Mouse (Mus musculus) thymus, postnatal 4 days (tissue): ENCODE measurements at regions not wholly inside any gene's neighbourhood (a gene's known extent, or its start where the extent isn't known, plus 50 kb on each side); places are given as distances from the start of the nearest gene placed in this dataset.

Source experiments
- DNase-seq: peaks from one replicate; pipeline ENCODE4 v3.0.0; 2021

- no peak for DNase-seq
These were observed 227.2 kb downstream of the Wdr11 start for GRCm38 (mm10) chr7:129818833-129819232.

DNA sequence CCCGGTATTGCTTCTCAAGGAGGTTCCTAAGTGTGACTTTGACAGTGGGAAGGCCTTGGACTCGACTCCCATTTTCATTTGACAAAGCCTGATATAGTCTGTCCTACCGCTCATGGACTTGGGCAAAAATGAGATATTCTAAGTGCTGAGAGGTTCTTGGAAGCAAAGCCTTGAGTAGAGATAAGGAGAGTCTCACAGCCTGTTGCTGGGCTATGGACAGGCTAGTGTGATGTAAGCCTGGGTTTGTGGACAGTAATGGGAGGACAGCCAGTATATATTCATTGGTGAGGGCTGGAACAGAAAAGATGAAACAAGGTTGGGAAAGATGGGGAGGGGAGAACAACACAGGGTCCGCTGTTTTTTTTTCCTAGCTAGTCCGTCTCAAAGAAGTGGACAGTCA, 228.0 kb downstream of the Wdr11 start:
- DNase-seq, result no peak

- DNase-seq, result no peak
These were observed 237.3 kb downstream of the Wdr11 start for GRCm38 (mm10) chr7:129828970-129829369.

- DNase-seq, result no peak
These were observed 241.2 kb downstream of the Wdr11 start for GRCm38 (mm10) chr7:129832830-129833229.

GRCm38 (mm10) chr7:129842303-129843122, 250.8 kb downstream of the Wdr11 start:
- DNase-seq, result no peak

DNA sequence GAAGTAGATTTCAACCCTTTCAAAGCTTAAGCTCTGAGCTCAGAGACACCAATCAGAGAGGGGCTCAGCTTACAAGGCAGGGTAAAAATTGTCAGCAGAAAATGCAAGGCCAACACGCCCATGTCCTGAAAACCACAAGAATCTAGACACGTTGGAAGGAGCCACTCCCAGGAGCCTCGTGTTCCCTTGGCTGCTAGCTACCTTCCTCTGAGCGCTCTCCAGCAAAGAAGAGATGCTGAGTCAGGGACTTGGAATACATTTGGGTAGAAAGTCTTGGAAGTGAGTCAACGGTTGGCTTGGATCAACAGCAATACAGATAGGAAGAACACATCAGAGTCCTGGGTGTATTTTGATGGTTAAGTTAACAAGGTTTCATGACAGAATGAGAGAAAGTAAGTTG, 255.5 kb downstream of the Wdr11 start:
- DNase-seq, result no peak

GRCm38 (mm10) chr7:129853596-129853995, 261.9 kb downstream of the Wdr11 start:
- DNase-seq, result no peak

DNA sequence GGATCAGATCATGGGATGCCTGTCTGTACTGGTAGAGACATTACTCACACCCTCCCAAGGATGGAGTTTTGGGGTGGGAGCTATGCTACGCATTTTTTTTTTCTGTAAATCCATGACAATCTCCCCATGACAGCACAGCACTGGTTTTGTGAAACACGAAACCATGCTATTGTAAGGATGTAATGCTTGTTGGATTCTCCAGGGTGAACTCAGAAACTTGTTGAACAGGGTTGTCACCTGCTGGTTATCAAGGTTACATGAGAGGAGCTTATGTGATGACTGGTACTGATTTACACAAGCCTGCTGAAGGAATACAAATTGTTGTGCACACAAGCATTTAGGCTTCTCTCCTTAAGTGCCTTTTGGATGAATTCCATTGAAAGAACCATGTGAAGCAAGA, 263.3 kb downstream of the Wdr11 start:
- DNase-seq, result no peak

- no peak for DNase-seq
These were observed 271.3 kb downstream of the Wdr11 start for GRCm38 (mm10) chr7:129862966-129863365.

DNA sequence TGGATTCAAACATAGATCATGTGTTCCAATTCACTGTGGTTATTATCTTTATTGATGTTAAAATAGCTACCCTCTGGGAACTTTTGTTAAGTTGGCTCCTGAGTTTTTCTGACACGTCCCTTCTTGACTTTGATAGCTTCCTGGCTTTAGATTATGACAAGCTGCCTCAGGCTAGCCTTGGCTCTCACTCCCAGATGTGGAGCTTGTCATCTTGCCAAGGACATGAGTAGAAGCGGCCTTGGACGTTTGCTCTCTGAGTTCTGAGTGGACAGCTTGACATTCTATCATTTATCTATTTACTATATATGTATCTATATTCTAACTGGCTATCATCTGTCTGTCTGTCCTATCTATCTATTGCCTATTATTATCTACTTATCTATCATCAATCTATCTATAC, 273.9 kb downstream of the Wdr11 start:
- no peak for DNase-seq

- no peak for DNase-seq
These were observed 280.6 kb downstream of the Wdr11 start for GRCm38 (mm10) chr7:129872208-129872790.

- no peak for DNase-seq
These were observed 284.7 kb downstream of the Wdr11 start for GRCm38 (mm10) chr7:129876202-129876851.

DNA sequence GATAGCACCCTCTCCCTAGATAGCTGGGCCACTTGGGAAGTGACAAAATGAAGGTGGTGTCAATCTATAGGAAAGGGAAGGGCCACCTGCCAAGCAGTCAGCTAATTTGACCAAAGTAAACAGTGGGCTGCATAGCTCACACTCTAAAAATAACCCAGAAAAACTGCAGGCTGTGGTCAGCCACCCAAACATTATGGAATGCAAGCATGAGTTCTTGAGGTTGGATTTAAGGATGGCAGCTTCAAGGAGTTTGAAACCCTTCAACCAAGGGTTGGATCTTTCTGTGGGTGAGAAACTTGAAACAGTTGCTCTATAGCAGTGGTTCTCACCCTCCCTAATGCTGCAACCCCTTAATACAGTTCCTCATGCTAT, 285.2 kb downstream of the Wdr11 start:
- DNase-seq, result no peak

GRCm38 (mm10) chr7:129896291-129896690, 304.6 kb downstream of the Wdr11 start:
- DNase-seq, result no peak

GRCm38 (mm10) chr7:129897511-129897910, 305.8 kb downstream of the Wdr11 start:
- DNase-seq, result no peak

- no peak for DNase-seq
These were observed 310.6 kb downstream of the Wdr11 start for GRCm38 (mm10) chr7:129902256-129902655.

GRCm38 (mm10) chr7:129903126-129903525, 311.5 kb downstream of the Wdr11 start:
- no peak for DNase-seq

DNA sequence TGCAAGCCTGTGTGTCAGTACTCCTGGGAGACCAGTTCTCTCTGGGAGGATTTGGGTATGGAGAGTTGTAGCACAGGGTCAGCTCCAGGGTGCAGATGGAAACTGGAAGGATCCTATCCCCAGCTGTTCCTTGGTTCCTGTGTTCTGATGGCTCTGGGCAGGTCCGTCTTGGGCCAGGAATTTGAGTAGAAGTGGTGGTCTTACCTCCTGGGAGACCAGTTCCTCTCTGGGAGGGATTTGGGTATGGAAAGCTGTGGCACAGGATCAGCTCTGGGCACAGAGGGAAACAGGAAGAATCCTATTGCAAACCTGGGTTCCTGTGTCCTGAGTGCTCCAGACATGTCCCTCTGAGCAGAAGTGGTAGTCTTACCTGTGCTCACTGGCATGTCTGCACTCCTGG, 314.5 kb downstream of the Wdr11 start:
- DNase-seq, result no peak

DNA sequence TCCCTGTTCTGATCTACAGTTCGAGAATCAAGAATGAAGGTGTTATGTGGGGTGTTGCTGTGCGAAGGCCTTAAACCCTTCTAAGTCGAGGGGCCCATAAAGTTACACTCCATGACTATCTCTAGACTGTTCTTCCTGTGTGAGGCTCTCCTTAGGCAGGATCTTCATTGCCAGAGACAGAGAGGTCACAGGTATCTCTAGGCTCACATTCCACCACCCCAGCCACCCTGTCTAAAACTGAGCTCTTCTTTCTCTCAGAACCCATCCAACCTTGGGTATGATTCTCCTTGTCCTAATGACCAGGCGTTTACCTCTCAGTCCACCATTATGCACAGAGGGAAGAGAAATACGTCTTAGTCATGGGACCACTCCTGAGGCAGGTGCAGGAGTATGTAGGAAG, 317.2 kb downstream of the Wdr11 start:
- no peak for DNase-seq

- DNase-seq, result no peak
These were observed 318.1 kb downstream of the Wdr11 start for GRCm38 (mm10) chr7:129909730-129910129.

GRCm38 (mm10) chr7:129910826-129911225, 319.2 kb downstream of the Wdr11 start:
- no peak for DNase-seq

GRCm38 (mm10) chr7:129914871-129915270, 323.2 kb downstream of the Wdr11 start:
- no peak for DNase-seq

- no peak for DNase-seq
These were observed 326.9 kb downstream of the Wdr11 start for GRCm38 (mm10) chr7:129918240-129919200.
